Mouse (Mus musculus) embryonic facial prominence, embryonic 14.5 days (tissue): ENCODE results near the gene Arhgef3. TPM values are rescaled to one million over a fixed set of nuclear protein-coding genes. Genes with fewer than 3 reads are reported as not detected.
"Not testable (repeated sequence)": the region's sequence is repeated elsewhere in the genome, so short reads cannot be mapped to it uniquely, and the experiment has no call there.

Experiments used
- ATAC-seq: fragments of 200-750 bp; cut with Nextera tagmentation; 2 replicates; pipeline ENCODE4 v1.8.0; 2017; ENCODE audit warnings: low read depth, moderate number of reproducible peaks, moderate TSS enrichment
- DNase-seq: peaks from one replicate; pipeline ENCODE4 v3.0.0-alpha.2; 2015; ENCODE audit warnings: low spot score
- H3K27ac ChIP-seq: fragments of 300-500 bp; sonication (generic); replicated peaks from 2 replicates; pipeline ENCODE4 v1.5.1; 2014; ENCODE audit warnings: low read depth, mild to moderate bottlenecking, low read length, moderate library complexity
- H3K27me3 ChIP-seq: fragments of 300-500 bp; sonication (generic); replicated peaks from 2 replicates; pipeline ENCODE4 v1.6.1; 2014; ENCODE audit warnings: low read length; ENCODE audit not compliant: control insufficient read depth, insufficient read depth
- H3K36me3 ChIP-seq: fragments of 300-500 bp; sonication (generic); 2 replicates; pipeline ENCODE4 v1.6.1; 2014; ENCODE audit warnings: low read length, mixed read lengths; ENCODE audit not compliant: control insufficient read depth, insufficient read depth
- H3K4me1 ChIP-seq: fragments of 300-500 bp; sonication (generic); 2 replicates; pipeline ENCODE4 v1.6.1; 2014; ENCODE audit warnings: antibody characterized with exemption, low read length; ENCODE audit not compliant: control insufficient read depth, insufficient read depth
- H3K4me2 ChIP-seq: fragments of 300-500 bp; sonication (generic); 2 replicates; pipeline ENCODE4 v1.6.1; 2014; ENCODE audit warnings: low read depth, mild to moderate bottlenecking, low read length, moderate library complexity, mixed read lengths
- H3K4me3 ChIP-seq: fragments of 300-500 bp; sonication (generic); 2 replicates; pipeline ENCODE4 v1.5.1; 2014; ENCODE audit warnings: low read depth, mild to moderate bottlenecking, low read length
- H3K9ac ChIP-seq: fragments of 300-500 bp; sonication (generic); 2 replicates; pipeline ENCODE4 v1.6.1; 2014; ENCODE audit warnings: low read depth, mild to moderate bottlenecking, low read length, moderate library complexity, mixed read lengths
- H3K9me3 ChIP-seq: fragments of 300-500 bp; sonication (generic); 2 replicates; pipeline ENCODE4 v1.6.1; 2016; ENCODE audit warnings: low read length; ENCODE audit not compliant: control insufficient read depth
- WGBS: fragments of 180-500 bp; shearing (Covaris S2); extraction: QIAGEN DNeasy Blood & Tissue Kit; methylation state at CpG from one replicate; pipeline ENCODE4 v1.1.7; 2014; 5-methylcytosine and 5-hydroxymethylcytosine counted together
- polyA plus RNA-seq: library from polyadenylated mRNA; unstranded; fragments of >200 nt; fragmentation: Nextera tagmentation; extraction: Ambion mirVana; gene quantifications from 2 replicates; pipeline ENCODE4 v1.2.1, GENCODE M21; 2014

Gene Arhgef3
- polyA plus RNA-seq, 1 experiment from 2014 or later, result 15.3 TPM

GRCm38 (mm10) chr14:27238600-27239118 is 124.0 kb downstream of the Arhgef3 start:
- WGBS, result 73% methylated on average over 8 of the region's 8 CpGs
- H3K9ac ChIP-seq, result no peak overlapping the region
- H3K4me2 ChIP-seq, result no peak overlapping the region
- H3K4me3 ChIP-seq, result no peak overlapping the region
- no peaks in the 10 kb centered on the region for H3K36me3 ChIP-seq
- H3K27me3 ChIP-seq, result no peaks in the 10 kb centered on the region
- DNase-seq, result no peak
- no peak overlapping the region for H3K27ac ChIP-seq
- H3K9me3 ChIP-seq, result no peaks in the 10 kb centered on the region
- H3K4me1 ChIP-seq, result peaks cover 9% of the 10 kb centered on the region; the same call in 1 of the 2 replicates
- no peak for ATAC-seq

DNA sequence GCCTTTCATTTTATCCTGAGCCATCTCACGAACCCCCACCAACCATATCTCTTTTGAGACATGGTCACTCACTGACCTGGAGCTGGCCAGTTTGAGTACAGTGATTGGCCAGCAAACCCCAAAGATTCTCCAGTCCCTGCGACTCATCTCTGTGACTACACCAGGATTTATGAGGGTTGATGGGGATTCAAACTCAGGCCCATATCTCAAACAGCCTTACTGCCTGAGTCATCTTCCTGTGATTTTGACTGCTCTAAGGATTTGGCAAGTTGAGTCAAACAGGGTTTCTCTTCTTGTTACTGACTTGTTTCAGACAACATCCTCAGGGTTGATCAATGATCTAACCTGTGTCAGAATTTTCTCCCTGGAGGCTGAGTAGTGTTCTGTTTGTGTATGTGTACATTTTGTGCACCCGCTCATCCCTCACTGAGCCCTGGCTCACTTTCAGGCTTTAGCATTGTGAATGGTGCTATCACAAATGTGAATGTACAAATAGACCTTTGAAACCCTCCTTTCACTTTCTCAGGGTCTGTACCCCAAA is 124.9 kb downstream of the Arhgef3 start:
- Histone ChIP-seq H3K36me3 (no peaks in the 10 kb centered on the region), H3K4me2 (no peak overlapping the region), H3K9ac (no peak overlapping the region), H3K27me3 (no peaks in the 10 kb centered on the region), H3K4me1 (peaks cover 9% of the 10 kb centered on the region; the same call in 1 of the 2 replicates), H3K27ac (no peak overlapping the region), H3K9me3 (no peaks in the 10 kb centered on the region), H3K4me3 (no peak overlapping the region)
- no peak for DNase-seq
- WGBS, result 88% methylated on average over 3 of the region's 3 CpGs
- no peak for ATAC-seq

DNA sequence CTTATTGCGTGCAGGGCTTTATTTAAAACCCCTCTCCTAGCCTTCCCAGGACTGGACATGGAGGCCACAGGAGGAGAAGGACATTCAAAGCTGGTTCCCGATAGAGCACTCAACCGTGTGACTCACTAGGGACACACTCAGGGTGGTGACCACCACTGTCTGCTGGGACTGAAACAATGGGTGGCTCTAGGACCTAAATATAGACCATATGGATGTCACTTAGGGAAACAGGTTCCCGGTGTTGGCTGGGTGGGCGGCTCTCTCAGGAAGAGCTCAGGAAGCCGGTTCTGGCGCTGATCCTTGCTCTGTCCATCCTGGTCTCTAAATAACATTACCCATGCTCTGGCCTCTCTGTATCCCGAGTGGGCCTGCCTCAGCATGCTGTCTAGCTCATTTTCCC is 127.6 kb downstream of the Arhgef3 start:
- Histone ChIP-seq H3K4me2 (no peak overlapping the region), H3K27me3 (no peaks in the 10 kb centered on the region), H3K9me3 (no peaks in the 10 kb centered on the region), H3K36me3 (no peaks in the 10 kb centered on the region), H3K4me3 (no peak overlapping the region), H3K4me1 (peaks cover 9% of the 10 kb centered on the region; the same call in 1 of the 2 replicates), H3K27ac (no peak overlapping the region), H3K9ac (no peak overlapping the region)
- no peak for DNase-seq
- WGBS, result 87% methylated on average over 8 of the region's 8 CpGs
- no peak for ATAC-seq

GRCm38 (mm10) chr14:27242769-27243168 is 128.1 kb downstream of the Arhgef3 start:
- Histone ChIP-seq H3K36me3 (no peaks in the 10 kb centered on the region), H3K9me3 (no peaks in the 10 kb centered on the region), H3K4me2 (no peak overlapping the region), H3K27ac (no peak overlapping the region), H3K4me1 (peaks cover 5% of the 10 kb centered on the region; the same call in 1 of the 2 replicates), H3K4me3 (no peak overlapping the region), H3K27me3 (no peaks in the 10 kb centered on the region), H3K9ac (no peak overlapping the region)
- no peak for ATAC-seq
- no peak for DNase-seq
- 76% methylated on average over 2 of the region's 2 CpGs for WGBS

DNA sequence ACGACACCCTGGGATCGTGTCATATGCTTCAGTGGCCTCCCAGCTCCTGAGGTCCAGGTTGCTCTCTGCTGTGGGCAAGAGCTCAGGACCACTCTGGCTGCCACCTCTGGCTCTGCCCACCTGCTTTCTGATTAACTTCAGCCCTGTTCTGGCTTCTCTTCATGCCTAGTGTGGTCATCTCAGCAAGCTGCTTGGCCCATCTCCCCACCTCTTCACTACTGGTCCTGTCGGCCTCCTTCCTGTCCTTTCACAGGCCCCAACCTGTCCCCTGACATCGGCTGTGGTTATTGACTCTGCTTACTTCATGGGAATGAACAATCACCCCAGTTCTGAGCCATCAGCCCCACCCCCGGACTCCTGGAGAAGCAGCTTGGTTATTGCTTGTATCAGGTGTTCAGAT is 128.9 kb downstream of the Arhgef3 start:
- no peak for ATAC-seq
- H3K36me3 ChIP-seq, result no peaks in the 10 kb centered on the region
- no peak overlapping the region for H3K9ac ChIP-seq
- H3K27me3 ChIP-seq, result no peaks in the 10 kb centered on the region
- DNase-seq, result no peak
- WGBS, result 77% methylated on average over 5 of the region's 5 CpGs
- H3K9me3 ChIP-seq, result no peaks in the 10 kb centered on the region
- no peak overlapping the region for H3K4me2 ChIP-seq
- no peak overlapping the region for H3K4me3 ChIP-seq
- no peak overlapping the region for H3K27ac ChIP-seq
- no peaks in the 10 kb centered on the region for H3K4me1 ChIP-seq

GRCm38 (mm10) chr14:27244898-27245297 is 130.2 kb downstream of the Arhgef3 start:
- H3K9ac ChIP-seq, result no peak overlapping the region
- H3K27ac ChIP-seq, result no peak overlapping the region
- ATAC-seq (no peak), DNase-seq (no peak)
- H3K27me3 ChIP-seq, result no peaks in the 10 kb centered on the region
- no peaks in the 10 kb centered on the region for H3K9me3 ChIP-seq
- no peak overlapping the region for H3K4me3 ChIP-seq
- no peak overlapping the region for H3K4me2 ChIP-seq
- no peaks in the 10 kb centered on the region for H3K4me1 ChIP-seq
- no peaks in the 10 kb centered on the region for H3K36me3 ChIP-seq
- 60% methylated on average over 3 of the region's 3 CpGs for WGBS

DNA sequence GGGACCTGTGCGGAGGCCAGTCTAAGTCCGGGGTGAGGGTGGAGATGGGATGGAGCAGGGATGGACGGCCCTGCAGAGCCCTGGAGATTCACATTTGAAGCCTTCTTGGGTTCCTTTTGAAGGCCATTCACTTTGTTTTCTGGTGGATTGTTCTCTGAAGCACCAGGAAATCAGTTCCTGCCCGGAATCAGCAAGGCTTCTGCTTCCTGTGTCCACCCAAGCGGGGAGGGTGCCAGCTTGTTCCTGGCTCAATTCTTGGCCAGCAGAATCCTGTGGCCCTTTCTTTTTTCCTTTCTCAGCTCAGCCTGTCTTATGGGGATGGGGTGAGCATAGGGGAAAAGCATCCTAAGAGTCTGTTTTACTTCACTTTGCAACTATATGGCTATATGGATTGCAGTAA is 131.7 kb downstream of the Arhgef3 start:
- 88% methylated on average over 5 of the region's 5 CpGs for WGBS
- no peaks in the 10 kb centered on the region for H3K27me3 ChIP-seq
- H3K9me3 ChIP-seq, result no peaks in the 10 kb centered on the region
- H3K4me3 ChIP-seq, result no peak overlapping the region
- no peak overlapping the region for H3K27ac ChIP-seq
- H3K9ac ChIP-seq, result no peak overlapping the region
- H3K4me2 ChIP-seq, result no peak overlapping the region
- no peaks in the 10 kb centered on the region for H3K36me3 ChIP-seq
- no peaks in the 10 kb centered on the region for H3K4me1 ChIP-seq
- no peak for DNase-seq
- ATAC-seq, result no peak

GRCm38 (mm10) chr14:27246948-27247347 is 132.2 kb downstream of the Arhgef3 start:
- H3K27me3 ChIP-seq, H3K36me3 ChIP-seq, DNase-seq, H3K27ac ChIP-seq, H3K4me3 ChIP-seq, H3K9me3 ChIP-seq, ATAC-seq, H3K4me2 ChIP-seq, H3K9ac ChIP-seq, H3K4me1 ChIP-seq: not testable (repeated sequence)
- 86% methylated on average over 10 of the region's 10 CpGs for WGBS

DNA sequence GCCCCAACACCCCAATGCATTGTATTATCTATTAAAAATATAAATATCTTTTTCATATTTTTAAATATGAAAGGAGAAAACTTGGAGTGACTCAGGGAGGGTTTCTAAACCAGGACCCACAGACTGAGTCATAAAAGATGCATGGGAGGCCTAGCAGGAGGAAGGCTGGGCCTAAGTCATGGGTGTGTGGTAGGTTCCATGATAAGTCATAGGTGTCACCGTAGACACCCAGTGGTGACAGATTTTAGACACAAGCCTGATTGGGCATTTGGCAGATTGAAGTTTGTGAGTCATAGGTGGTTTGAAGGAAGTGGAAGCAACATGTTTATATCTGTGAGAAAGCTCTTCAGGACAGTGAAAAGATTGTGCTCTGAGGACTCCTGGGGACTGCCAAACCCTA is 134.4 kb downstream of the Arhgef3 start:
- WGBS, result 95% methylated on average over 1 of the region's 1 CpGs
- Histone ChIP-seq H3K4me3 (no peak overlapping the region), H3K9me3 (no peaks in the 10 kb centered on the region), H3K27me3 (no peaks in the 10 kb centered on the region), H3K9ac (no peak overlapping the region), H3K4me1 (no peaks in the 10 kb centered on the region), H3K27ac (no peak overlapping the region), H3K4me2 (no peak overlapping the region), H3K36me3 (no peaks in the 10 kb centered on the region)
- ATAC-seq (no peak), DNase-seq (no peak)
